In genomic region chr5:72225576-72226298, GRCm38 (mm10) we compare ENCODE assay signal across 16 mouse cellular contexts. TPM values are rescaled to one million over a fixed set of nuclear protein-coding genes. Genes with fewer than 3 reads are reported as not detected.
DNase-seq lines count a peak whose midpoint lies in the region; ATAC-seq and TF ChIP-seq lines count a peak whose summit lies in the region.
"Had no signal": no experiment of that assay in that cellular context is flagged by ENCODE, and none has a peak within 500 bp of the region (broad histone marks: within the 10 kb centered on the region; RNA-seq: fewer than 3 reads in every experiment).

No protein-coding gene starts in this region.

- peak overlapping the region; percentile 58; the same call in 1 of the 2 replicates for H3K27ac ChIP-seq in gastrocnemius, adult 2 months
- peak overlapping the region; percentile 71 for H3K27ac ChIP-seq in lung, postnatal 0 days (ENCODE audit: low read length)
- H3K27ac ChIP-seq: limb, embryonic 10.5 days; midbrain, embryonic 15.5 days had no signal

- no peak for DNase-seq in gastrocnemius, adult 2 months
- no peak for DNase-seq in gastrocnemius, postnatal 10 days
- DNase-seq in lung, postnatal 0 days (ENCODE audit: low spot score): no peak
- DNase-seq in lung, postnatal 4 days: no peak
- no peak for DNase-seq in frontal cortex, postnatal 10 days (ENCODE audit: low spot score in 2 of 2)
- no peak for DNase-seq in MN1 (ENCODE audit: low spot score)
- DNase-seq: adrenal gland, postnatal 14 days; kidney, postnatal 10 days; lung, postnatal 14 days; right cerebral cortex, postnatal 4 days; thymus, postnatal 4 days had no signal

- no peaks in the 10 kb centered on the region for H3K9me3 ChIP-seq in lung, postnatal 0 days (ENCODE audit: low read length)
- H3K9me3 ChIP-seq: limb, embryonic 10.5 days; midbrain, embryonic 15.5 days had no signal

- intact Hi-C loops in gastrocnemius, adult 2 months (cut with DNase I): no loop called here

- WGBS in lung, postnatal 0 days: 65% methylated on average over 13 of the region's 13 CpGs

- no peak overlapping the region; the same call in 1 of the 2 replicates for H3K4me3 ChIP-seq in gastrocnemius, adult 2 months
- no peak overlapping the region for H3K4me3 ChIP-seq in lung, postnatal 0 days (ENCODE audit: low read depth, low read length)
- H3K4me3 ChIP-seq: limb, embryonic 10.5 days; midbrain, embryonic 15.5 days had no signal

- H3K4me1 ChIP-seq in lung, postnatal 0 days (ENCODE audit: insufficient read depth, low read depth, low read length): no peaks in the 10 kb centered on the region; the same call in 1 of the 2 replicates
- H3K4me1 ChIP-seq: limb, embryonic 10.5 days; midbrain, embryonic 15.5 days had no signal

- no peak for TF ChIP-seq CTCF in gastrocnemius, adult 2 months (IDR thresholded peaks at IDR 0.05)
- no peak for TF ChIP-seq CTCF in lung, postnatal 0 days (IDR thresholded peaks at IDR 0.05)

- 0 out of 2 replicates have a peak, but pooled peaks cover 3% of the 10 kb centered on the region for H3K36me3 ChIP-seq in lung, postnatal 0 days (ENCODE audit: insufficient read depth, low read length)
- H3K36me3 ChIP-seq: limb, embryonic 10.5 days; midbrain, embryonic 15.5 days had no signal

- no peaks in the 10 kb centered on the region for H3K27me3 ChIP-seq in lung, postnatal 0 days (replicated peaks; ENCODE audit: insufficient read depth, low read length)
- H3K27me3 ChIP-seq: midbrain, embryonic 15.5 days had no signal

- H3K9ac ChIP-seq in lung, postnatal 0 days (replicated peaks; ENCODE audit: low read depth): no peak overlapping the region
- H3K9ac ChIP-seq: midbrain, embryonic 15.5 days had no signal

- ATAC-seq in lung, postnatal 0 days: no peak
- ATAC-seq in erythroid progenitor cell, adult 5-6 weeks (replicated peaks; ENCODE audit: low FRiP score, poor library complexity, severe bottlenecking): peak; percentile 76
- peak; percentile 61 for ATAC-seq in megakaryocyte progenitor cell, adult 5-6 weeks (replicated peaks; ENCODE audit: poor library complexity)
- ATAC-seq: inflammation-experienced regulatory T-cells, adult 6 months; midbrain, embryonic 15.5 days had no signal

- no peak for TF ChIP-seq EP300 in lung, postnatal 0 days (IDR thresholded peaks at IDR 0.05)

- peak overlapping the region; percentile 2; the same call in 1 of the 2 replicates for H3K4me2 ChIP-seq in lung, postnatal 0 days (replicated peaks; ENCODE audit: low read depth, low read length)
- H3K4me2 ChIP-seq: midbrain, embryonic 15.5 days had no signal

RNA-seq across cellular contexts. Expression of gene Commd8, which starts 57.7 kb away (rescaled TPM):
- 10 to 100 TPM; 31.5 to 35.5 TPM for total RNA-seq in gastrocnemius, adult 2 months (2021)
- total RNA-seq in gastrocnemius, postnatal 10 days (2021): 10 to 100 TPM; 36.7 to 38.6 TPM
- polyA plus RNA-seq in lung, postnatal 0 days (2015; fragmentation: Nextera tagmentation; extraction: Ambion mirVana): 106 and 109 TPM in 2 replicates
- total RNA-seq in erythroid progenitor cell, adult 5-6 weeks (2015; ENCODE audit: low replicate concordance): 54.1 and 80.5 TPM in 2 replicates
- total RNA-seq in erythroid progenitor cell, adult 5-6 weeks (2017; ENCODE audit: low replicate concordance): 18.4 and 38.5 TPM in 2 replicates
- total RNA-seq in megakaryocyte progenitor cell, adult 5-6 weeks (2015): 124 and 140 TPM in 2 replicates
- total RNA-seq in megakaryocyte progenitor cell, adult 5-6 weeks (2017): 72.1 and 74.5 TPM in 2 replicates
